Mouse (Mus musculus): ENCODE data around the gene Rab5b.
"Not testable (repeated sequence)": the region's sequence is repeated elsewhere in the genome, so short reads cannot be mapped to it uniquely, and the experiment has no call there.

The Rab5b gene

GRCm38 (mm10) chr10:128695992-128696807 lies at the start of gene Rab5b:
Rab5b (minus strand) TSS chr10:128696264.
- DNase-seq (ENCODE audit: low read depth, low spot score): peak; percentile 100

GRCm38 (mm10) chr10:128744680-128745601 lies 48.9 kb upstream of the Rab5b start, which contains the start of gene Dgka:
Dgka (minus strand) TSS chr10:128744855.
- peak; percentile 48 for DNase-seq (ENCODE audit: low read depth, low spot score)

GRCm38 (mm10) chr10:128744211-128744610 lies 48.1 kb upstream of the Rab5b start:
- DNase-seq (ENCODE audit: low read depth, low spot score): no peak

- peak; percentile 25 for DNase-seq (ENCODE audit: low read depth, low spot score)
Observed at GRCm38 (mm10) chr10:128743791-128744191, 47.7 kb upstream of the Rab5b start.

- DNase-seq (ENCODE audit: low read depth, low spot score): no peak
Observed at GRCm38 (mm10) chr10:128743235-128743634, 47.2 kb upstream of the Rab5b start.

- peak; percentile 76 for DNase-seq (ENCODE audit: low read depth, low spot score)
Observed at GRCm38 (mm10) chr10:128742616-128743015, 46.6 kb upstream of the Rab5b start.

GRCm38 (mm10) chr10:128740296-128740695 lies 44.2 kb upstream of the Rab5b start:
- no peak for DNase-seq (ENCODE audit: low read depth, low spot score)

GRCm38 (mm10) chr10:128737435-128737834 lies 41.4 kb upstream of the Rab5b start:
- peak; percentile 97 for DNase-seq (ENCODE audit: low read depth, low spot score)

- no peak for DNase-seq (ENCODE audit: low read depth, low spot score)
Observed at GRCm38 (mm10) chr10:128731992-128732391, 35.9 kb upstream of the Rab5b start.

- no peak for DNase-seq (ENCODE audit: low read depth, low spot score)
Observed at GRCm38 (mm10) chr10:128731002-128731433, 35.0 kb upstream of the Rab5b start.

- no peak for DNase-seq (ENCODE audit: low read depth, low spot score)
Observed at GRCm38 (mm10) chr10:128728059-128728458, 32.0 kb upstream of the Rab5b start.

GRCm38 (mm10) chr10:128725466-128725865 lies 29.4 kb upstream of the Rab5b start:
- not testable (repeated sequence) for DNase-seq (ENCODE audit: low read depth, low spot score)

GRCm38 (mm10) chr10:128715559-128716537 lies 19.8 kb upstream of the Rab5b start:
- DNase-seq (ENCODE audit: low read depth, low spot score): no peak

- DNase-seq (ENCODE audit: low read depth, low spot score): peak; percentile 53
Observed at GRCm38 (mm10) chr10:128711318-128711717, 15.3 kb upstream of the Rab5b start.

- no peak for DNase-seq (ENCODE audit: low read depth, low spot score)
Observed at GRCm38 (mm10) chr10:128705317-128705693, 9.2 kb upstream of the Rab5b start.

- peak; percentile 92 for DNase-seq (ENCODE audit: low read depth, low spot score)
Observed at GRCm38 (mm10) chr10:128704491-128705316, 8.6 kb upstream of the Rab5b start, which contains the start of gene Cdk2. Cdk2 (minus strand) TSS chr10:128705031.

GRCm38 (mm10) chr10:128703895-128704294 lies 7.8 kb upstream of the Rab5b start, which contains the start of gene Pmel:
Pmel (plus strand) TSS chr10:128704195.
- no peak for DNase-seq (ENCODE audit: low read depth, low spot score)

GRCm38 (mm10) chr10:128702328-128703007 lies 6.4 kb upstream of the Rab5b start:
- DNase-seq (ENCODE audit: low read depth, low spot score): no peak

GRCm38 (mm10) chr10:128700712-128701111 lies 4.6 kb upstream of the Rab5b start:
- DNase-seq (ENCODE audit: low read depth, low spot score): no peak

Data from ES-CJ7 (cell line).